Mouse (Mus musculus) stomach, postnatal 0 days (tissue): ENCODE measurements at regions not wholly inside any gene's neighbourhood (a gene's known extent, or its start where the extent isn't known, plus 50 kb on each side); places are given as distances from the start of the nearest gene placed in this dataset.

Experiments
- CTCF ChIP-seq: IDR thresholded peaks from 2 replicates; pipeline ENCODE4 v1.5.1; 2016; ENCODE audit warnings: antibody characterized with exemption, low read depth, mild to moderate bottlenecking, moderate library complexity
- EP300 ChIP-seq: optimal IDR thresholded peaks from 2 replicates; pipeline ENCODE3; 2016; ENCODE audit warnings: antibody characterized with exemption

GRCm38 (mm10) chr2:166355446-166355845 is 200.0 kb upstream of the Sulf2 start:
- TF ChIP-seq CTCF = no peak
- no peak for TF ChIP-seq EP300
